Mouse (Mus musculus) brain, embryonic 14.5 days (tissue): ENCODE data around the gene Olfr1371.

Source experiments
- CTCF ChIP-seq: fragments of 200-500 bp; IDR thresholded peaks from 2 replicates; pipeline ENCODE4 v1.5.1; 2012; ENCODE audit warnings: inconsistent platforms, mild to moderate bottlenecking, moderate library complexity, borderline replicate concordance; ENCODE audit not compliant: insufficient read depth, insufficient read length; ENCODE audit errors: extremely low read depth
- POLR2A ChIP-seq: fragments of 200-500 bp; IDR thresholded peaks from 2 replicates; pipeline ENCODE4 v1.6.1; 2012; ENCODE audit warnings: mild to moderate bottlenecking, inconsistent platforms, borderline replicate concordance; ENCODE audit not compliant: poor library complexity, insufficient read depth, insufficient read length, severe bottlenecking; ENCODE audit errors: extremely low read depth

GRCm38 (mm10) chr11:52234509-52234908 lies 20.7 kb upstream of the Olfr1371 start:
- TF ChIP-seq CTCF (no peak), POLR2A (no peak)
